Mouse (Mus musculus) lung, adult 2 months (tissue): ENCODE measurements at regions not wholly inside any gene's neighbourhood (a gene's known extent, or its start where the extent isn't known, plus 50 kb on each side); places are given as distances from the start of the nearest gene placed in this dataset.
A peak's percentile ranks its signal among the peaks of the same experiment; 100 is the strongest.

Experiments
- DNase-seq: peaks from one replicate; pipeline ENCODE4 v3.0.0; 2022
- H3K4me1 ChIP-seq: fragments of 200-500 bp; 2 replicates; pipeline ENCODE4 v1.6.1; 2011; ENCODE audit warnings: low read length; ENCODE audit not compliant: control insufficient read depth, insufficient read depth
- H3K4me3 ChIP-seq: fragments of 200-500 bp; replicated peaks from 2 replicates; pipeline ENCODE3; 2011; ENCODE audit warnings: low read depth, mild to moderate bottlenecking, control low read depth, low read length; ENCODE audit errors: extremely low read depth
- CTCF ChIP-seq: fragments of 200-500 bp; IDR thresholded peaks from 2 replicates; pipeline ENCODE4 v1.5.1; 2011; ENCODE audit warnings: mild to moderate bottlenecking, low read length, control low read depth; ENCODE audit not compliant: insufficient read depth
- POLR2A ChIP-seq: fragments of 200-500 bp; IDR thresholded peaks from 2 replicates; pipeline ENCODE4 v1.6.1; 2011; ENCODE audit warnings: low read depth, mild to moderate bottlenecking, control low read depth, low read length, borderline replicate concordance; ENCODE audit errors: extremely low read depth
- WGBS: fragments of 180-500 bp; shearing (Covaris S2); methylation state at CpG from one replicate; pipeline ENCODE4 v1.1.7; 2018; 5-methylcytosine and 5-hydroxymethylcytosine counted together

- no peaks in the 10 kb centered on the region for H3K4me1 ChIP-seq
- no peak overlapping the region for H3K4me3 ChIP-seq
- 85% methylated on average over 1 of the region's 1 CpGs for WGBS
- TF ChIP-seq CTCF (no peak), POLR2A (no peak)
- DNase-seq, result no peak
These were observed 177.1 kb upstream of the Hcn1 start for GRCm38 (mm10) chr13:117425015-117425414.

- TF ChIP-seq POLR2A, result no peak
- TF ChIP-seq CTCF, result no peak
These were observed 134.7 kb upstream of the Hcn1 start for GRCm38 (mm10) chr13:117467407-117467806.

DNA sequence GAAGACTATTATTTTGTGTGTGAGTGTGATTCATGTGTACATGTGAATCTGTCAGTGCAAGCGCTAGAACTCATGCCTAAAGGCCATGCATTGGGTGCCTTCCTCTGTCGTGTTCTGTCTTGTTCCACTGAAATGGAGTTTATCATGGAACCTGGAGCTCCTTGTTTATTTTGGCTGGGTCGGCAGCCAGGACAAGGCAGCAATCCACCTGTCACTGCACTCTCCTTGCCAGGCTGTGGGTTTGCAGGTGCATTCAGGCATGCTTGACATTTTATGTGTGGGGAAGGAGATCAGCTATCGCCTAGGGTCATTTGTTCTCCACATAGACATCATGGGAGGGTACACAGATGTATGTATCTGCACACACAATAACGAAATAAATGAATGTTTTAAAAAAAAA lies 129.4 kb upstream of the Hcn1 start:
- 53% methylated on average over 5 of the region's 5 CpGs for WGBS
- no peaks in the 10 kb centered on the region for H3K4me1 ChIP-seq
- TF ChIP-seq POLR2A (no peak), CTCF (no peak)
- no peak overlapping the region for H3K4me3 ChIP-seq
- DNase-seq, result no peak

More at GRCm38 (mm10) chr13:117467407-117467806, 134.7 kb upstream of the Hcn1 start:
- H3K4me3 ChIP-seq, result no peak overlapping the region
- H3K4me1 ChIP-seq, result no peaks in the 10 kb centered on the region
- 68% methylated on average over 3 of the region's 3 CpGs for WGBS
- no peak for DNase-seq

- 32% methylated on average over 3 of the region's 3 CpGs for WGBS
- no peak overlapping the region for H3K4me3 ChIP-seq
- H3K4me1 ChIP-seq, result no peaks in the 10 kb centered on the region
- no peak for DNase-seq
- TF ChIP-seq POLR2A (no peak), CTCF (no peak)
These were observed 119.5 kb upstream of the Hcn1 start for GRCm38 (mm10) chr13:117482624-117483023.

DNA sequence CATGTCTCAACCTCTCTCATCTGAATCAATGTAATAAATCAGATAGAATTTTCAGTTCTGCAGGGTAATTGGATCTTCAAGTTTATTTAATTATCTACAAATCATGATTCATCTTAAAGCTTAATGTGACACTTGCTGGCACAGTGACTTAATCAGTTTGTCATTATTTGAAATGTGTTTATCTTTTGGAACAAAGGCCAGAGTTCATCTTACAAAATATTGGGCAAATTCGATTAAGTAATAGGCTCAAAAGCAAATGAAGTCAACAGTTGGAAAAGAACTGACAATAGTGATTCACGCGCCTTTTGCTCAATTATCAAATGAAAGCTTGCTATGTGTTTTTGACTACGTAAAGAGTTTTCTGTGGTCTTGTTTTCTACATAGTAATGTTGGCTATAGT lies 93.4 kb upstream of the Hcn1 start:
- H3K4me3 ChIP-seq, result no peak overlapping the region
- TF ChIP-seq POLR2A, result no peak
- TF ChIP-seq CTCF, result no peak
- 74% methylated on average over 4 of the region's 4 CpGs for WGBS
- no peak for DNase-seq
- no peaks in the 10 kb centered on the region for H3K4me1 ChIP-seq

- Histone ChIP-seq H3K4me1 (no peaks in the 10 kb centered on the region), H3K4me3 (no peak overlapping the region)
- 38% methylated on average over 3 of the region's 3 CpGs for WGBS
- no peak for DNase-seq
- TF ChIP-seq POLR2A (no peak), CTCF (peak; percentile 61)
These were observed 52.0 kb upstream of the Hcn1 start for GRCm38 (mm10) chr13:117550108-117550507.
